Mouse (Mus musculus) stomach, embryonic 16.5 days (tissue): ENCODE results near the gene Mrps10. TPM values are rescaled to one million over a fixed set of nuclear protein-coding genes. Genes with fewer than 3 reads are reported as not detected.

Source experiments
- ATAC-seq: fragments of 200-750 bp; cut with Nextera tagmentation; 2 replicates; pipeline ENCODE4 v1.8.0; 2017; ENCODE audit warnings: moderate number of reproducible peaks, moderate TSS enrichment; ENCODE audit not compliant: insufficient read depth, low FRiP score
- H3K27ac ChIP-seq: fragments of 300-500 bp; sonication (generic); 2 replicates; pipeline ENCODE4 v1.5.1; 2014; ENCODE audit warnings: low read length
- H3K27me3 ChIP-seq: fragments of 300-500 bp; sonication (generic); 2 replicates; pipeline ENCODE4 v1.6.1; 2014; ENCODE audit warnings: low read length, control low read depth, mixed read lengths; ENCODE audit not compliant: control insufficient read depth, insufficient read depth
- H3K36me3 ChIP-seq: fragments of 300-500 bp; sonication (generic); 2 replicates; pipeline ENCODE4 v1.6.1; 2014; ENCODE audit warnings: low read length; ENCODE audit not compliant: control insufficient read depth, insufficient read depth
- H3K4me1 ChIP-seq: fragments of 300-500 bp; sonication (generic); 2 replicates; pipeline ENCODE4 v1.6.1; 2014; ENCODE audit warnings: low read length, control low read depth, mixed read lengths; ENCODE audit not compliant: control insufficient read depth, insufficient read depth
- H3K4me2 ChIP-seq: fragments of 300-500 bp; sonication (generic); 2 replicates; pipeline ENCODE4 v1.6.1; 2014; ENCODE audit warnings: low read depth, low read length, mixed read lengths
- H3K4me3 ChIP-seq: fragments of 300-500 bp; sonication (generic); replicated peaks from 2 replicates; pipeline ENCODE4 v1.5.1; 2014; ENCODE audit warnings: mild to moderate bottlenecking, low read length
- H3K9ac ChIP-seq: fragments of 300-500 bp; sonication (generic); 2 replicates; pipeline ENCODE4 v1.6.1; 2014; ENCODE audit warnings: low read length
- H3K9me3 ChIP-seq: fragments of 300-500 bp; sonication (generic); replicated peaks from 2 replicates; pipeline ENCODE4 v1.6.1; 2016; ENCODE audit warnings: low read length, control low read depth; ENCODE audit not compliant: control insufficient read depth
- WGBS: fragments of 180-500 bp; shearing (Covaris S2); extraction: QIAGEN DNeasy Blood & Tissue Kit; methylation state at CpG from one replicate; pipeline ENCODE4 v1.1.7; 2014; 5-methylcytosine and 5-hydroxymethylcytosine counted together
- polyA plus RNA-seq: library from polyadenylated mRNA; unstranded; fragments of >200 nt; fragmentation: Nextera tagmentation; extraction: Ambion mirVana; gene quantifications from 2 replicates; pipeline ENCODE4 v1.2.1, GENCODE M21; 2015

The Mrps10 gene
- polyA plus RNA-seq, 1 experiment from 2014 or later, result 66.1 TPM

DNA sequence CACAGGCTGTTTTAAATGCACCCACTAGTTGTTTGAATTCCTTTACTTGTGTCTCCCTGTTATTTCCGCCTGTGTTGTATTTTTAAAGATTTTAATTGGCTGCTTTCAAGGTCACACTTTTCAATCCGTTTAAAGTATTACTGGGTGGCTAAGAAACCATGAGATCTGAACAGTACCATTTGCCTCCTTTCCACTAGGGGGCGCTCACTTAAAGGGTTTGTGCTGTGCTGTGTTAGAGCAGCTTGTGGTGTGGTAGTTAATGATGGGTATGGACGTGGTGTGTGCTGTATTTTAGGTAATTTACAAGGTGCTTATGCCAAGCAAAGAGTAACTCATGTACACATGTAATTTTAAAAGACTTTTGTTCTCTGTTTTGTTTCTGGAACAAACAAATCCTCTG lies 2.8 kb downstream of the Mrps10 start:
- WGBS, result 8% methylated on average over 4 of the region's 4 CpGs
- no peak overlapping the region for H3K9ac ChIP-seq
- H3K9me3 ChIP-seq, result no peaks in the 10 kb centered on the region
- no peak overlapping the region for H3K27ac ChIP-seq
- 0 out of 2 replicates have a peak, but pooled peaks cover 8% of the 10 kb centered on the region for H3K36me3 ChIP-seq
- H3K27me3 ChIP-seq, result no peaks in the 10 kb centered on the region
- no peak overlapping the region for H3K4me3 ChIP-seq
- no peak overlapping the region for H3K4me2 ChIP-seq
- ATAC-seq, result 0 out of 2 replicates have a peak, but pooled peaks have one; percentile 57
- no peaks in the 10 kb centered on the region for H3K4me1 ChIP-seq

DNA sequence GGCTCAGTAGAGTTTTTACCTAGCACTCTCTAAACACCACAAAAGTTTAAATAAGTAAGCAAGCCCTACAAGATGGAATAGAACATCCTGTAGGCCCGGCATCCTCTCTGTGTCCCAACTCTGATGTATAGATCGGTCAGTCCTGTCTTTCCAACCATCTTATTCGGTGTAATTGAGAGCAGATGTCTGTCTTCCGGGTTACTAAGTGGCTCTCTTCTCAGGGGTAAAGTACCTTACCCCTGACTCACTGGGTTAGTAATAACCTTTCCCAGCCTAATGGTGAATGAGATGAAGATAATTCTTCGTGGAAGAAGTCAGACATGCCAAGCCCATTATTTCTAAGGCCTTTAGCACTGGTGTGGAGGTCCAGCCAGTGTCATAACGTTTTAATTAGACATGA lies 5.3 kb downstream of the Mrps10 start:
- Histone ChIP-seq H3K4me2 (no peak overlapping the region), H3K4me1 (no peaks in the 10 kb centered on the region), H3K27me3 (no peaks in the 10 kb centered on the region), H3K9me3 (no peaks in the 10 kb centered on the region), H3K4me3 (no peak overlapping the region), H3K27ac (no peak overlapping the region), H3K36me3 (0 out of 2 replicates have a peak, but pooled peaks cover 11% of the 10 kb centered on the region), H3K9ac (no peak overlapping the region)
- 80% methylated on average over 6 of the region's 6 CpGs for WGBS
- no peak for ATAC-seq

DNA sequence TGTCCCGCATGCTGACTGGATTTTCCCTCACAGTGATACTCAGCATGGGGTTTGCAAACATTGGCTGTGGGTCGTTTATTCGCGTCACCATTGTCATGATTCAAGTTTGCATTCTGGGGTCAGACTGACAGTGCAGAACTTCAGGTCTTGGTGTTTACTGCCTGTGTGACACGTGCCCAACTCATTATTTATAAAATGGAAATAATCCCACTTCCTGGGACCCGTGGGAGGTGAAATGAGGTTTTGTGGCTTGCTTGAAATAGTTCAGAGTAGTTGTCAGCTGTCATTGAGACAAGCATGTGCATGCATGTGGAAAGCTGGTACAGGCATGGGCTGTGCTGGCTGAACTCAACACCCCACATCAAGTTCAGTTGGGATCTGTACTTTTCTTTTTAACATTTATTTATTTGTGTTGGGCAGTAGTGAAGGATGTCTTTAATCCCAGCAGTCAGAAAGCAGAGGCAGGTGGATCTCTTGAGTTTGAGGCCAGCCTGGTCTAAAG lies 8.1 kb downstream of the Mrps10 start:
- whole genome bisulfite sequencing, result 87% methylated on average over 6 of the region's 6 CpGs
- H3K4me2 ChIP-seq, result no peak overlapping the region
- H3K4me3 ChIP-seq, result no peak overlapping the region
- no peak overlapping the region for H3K9ac ChIP-seq
- H3K27ac ChIP-seq, result no peak overlapping the region
- no peaks in the 10 kb centered on the region for H3K4me1 ChIP-seq
- H3K36me3 ChIP-seq, result 0 out of 2 replicates have a peak, but pooled peaks cover 11% of the 10 kb centered on the region
- ATAC-seq, result no peak
- H3K27me3 ChIP-seq, result no peaks in the 10 kb centered on the region
- no peaks in the 10 kb centered on the region for H3K9me3 ChIP-seq

DNA sequence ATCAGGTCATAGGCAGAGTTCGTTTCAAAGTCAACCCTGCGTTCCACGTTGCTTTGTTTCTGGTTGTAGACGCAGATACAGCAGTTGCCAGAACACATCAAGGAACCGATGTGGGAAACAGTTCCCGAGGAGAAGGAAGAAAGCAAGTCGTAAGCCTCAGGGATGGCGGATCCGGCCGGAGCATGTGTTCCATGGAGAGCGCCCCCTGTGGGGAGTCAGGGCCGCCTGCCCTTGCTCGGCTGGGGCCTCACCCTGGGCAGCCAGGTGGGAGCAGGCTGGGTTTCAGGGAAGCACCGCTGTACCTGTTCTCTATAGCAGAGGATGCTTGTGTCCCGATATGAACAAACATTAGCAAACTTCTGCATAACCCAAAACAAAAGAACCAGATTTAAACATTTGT lies 9.4 kb downstream of the Mrps10 start:
- no peak overlapping the region for H3K27ac ChIP-seq
- no peak overlapping the region for H3K4me3 ChIP-seq
- H3K27me3 ChIP-seq, result no peaks in the 10 kb centered on the region
- H3K9me3 ChIP-seq, result no peaks in the 10 kb centered on the region
- 80% methylated on average over 15 of the region's 15 CpGs for WGBS
- no peak overlapping the region for H3K9ac ChIP-seq
- no peak overlapping the region for H3K4me2 ChIP-seq
- H3K36me3 ChIP-seq, result 0 out of 2 replicates have a peak, but pooled peaks cover 11% of the 10 kb centered on the region
- ATAC-seq, result no peak
- no peaks in the 10 kb centered on the region for H3K4me1 ChIP-seq

DNA sequence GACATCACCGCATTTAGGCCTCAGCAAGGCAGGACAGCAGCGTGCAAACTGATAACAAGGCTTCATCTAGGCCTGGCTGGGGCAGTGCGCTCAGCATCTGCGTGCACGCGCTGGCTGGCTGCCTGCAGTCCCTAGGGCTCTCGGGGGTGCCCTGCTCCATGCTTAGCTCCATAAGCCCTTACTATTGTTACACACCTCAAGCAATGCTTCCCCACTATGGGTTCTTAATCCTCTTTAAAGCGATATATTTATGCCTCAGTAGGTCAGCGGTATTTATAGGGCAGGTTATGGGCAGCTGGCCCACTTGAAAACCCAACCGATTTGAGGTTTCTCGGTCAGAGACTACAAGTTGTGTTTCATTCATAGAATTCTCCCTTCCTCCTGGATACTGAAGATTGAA lies 13.2 kb downstream of the Mrps10 start:
- ATAC-seq, result no peak
- H3K27me3 ChIP-seq, result no peaks in the 10 kb centered on the region
- H3K27ac ChIP-seq, result no peak overlapping the region
- no peak overlapping the region for H3K4me2 ChIP-seq
- 0 out of 2 replicates have a peak, but pooled peaks cover 3% of the 10 kb centered on the region for H3K9me3 ChIP-seq
- 0 out of 2 replicates have a peak, but pooled peaks cover 6% of the 10 kb centered on the region for H3K36me3 ChIP-seq
- no peak overlapping the region for H3K9ac ChIP-seq
- H3K4me1 ChIP-seq, result no peaks in the 10 kb centered on the region
- WGBS, result 90% methylated on average over 11 of the region's 11 CpGs
- no peak overlapping the region for H3K4me3 ChIP-seq

DNA sequence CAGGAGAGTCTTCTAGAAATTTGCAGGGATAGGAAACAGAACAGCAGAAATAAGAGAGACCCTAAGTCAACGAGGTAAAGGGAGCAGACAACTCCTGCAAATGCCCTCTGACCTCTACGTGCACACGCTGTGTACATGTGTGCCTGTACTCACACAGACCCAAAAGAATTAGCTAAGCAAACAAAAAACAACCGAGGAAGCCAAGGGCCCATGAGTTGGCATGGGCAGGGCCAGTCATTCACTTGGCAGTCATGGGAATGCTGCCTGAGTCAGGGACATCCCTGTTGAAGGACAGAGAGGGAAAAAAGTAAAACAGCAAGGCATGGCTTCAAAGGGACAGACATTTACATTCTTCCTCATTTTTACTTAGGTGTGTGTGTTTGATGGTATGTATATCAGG lies 14.6 kb downstream of the Mrps10 start:
- Histone ChIP-seq H3K36me3 (0 out of 2 replicates have a peak, but pooled peaks cover 6% of the 10 kb centered on the region), H3K4me1 (no peaks in the 10 kb centered on the region), H3K27ac (no peak overlapping the region), H3K4me3 (no peak overlapping the region), H3K4me2 (no peak overlapping the region), H3K9me3 (0 out of 2 replicates have a peak, but pooled peaks cover 3% of the 10 kb centered on the region), H3K27me3 (no peaks in the 10 kb centered on the region), H3K9ac (no peak overlapping the region)
- ATAC-seq, result no peak
- WGBS, result 80% methylated on average over 4 of the region's 4 CpGs

DNA sequence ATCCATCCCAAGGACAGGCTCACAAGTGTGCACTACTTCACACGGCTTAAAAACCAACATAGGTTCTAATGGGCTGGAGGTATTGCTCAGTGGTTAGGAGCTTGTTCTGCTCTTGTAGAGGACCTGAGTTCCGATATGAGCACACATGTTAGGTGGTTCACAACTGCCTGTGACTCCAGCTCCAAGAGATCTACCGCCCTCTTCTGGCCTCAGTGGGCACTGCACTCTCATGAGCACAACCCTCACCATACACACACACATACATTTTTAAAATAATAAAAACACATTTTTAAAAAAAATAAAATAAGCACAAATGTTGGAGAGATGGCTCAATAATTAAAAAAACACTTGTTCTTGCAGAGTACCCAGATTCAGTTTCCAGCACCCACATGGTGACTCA lies 15.4 kb downstream of the Mrps10 start:
- Histone ChIP-seq H3K27ac (no peak overlapping the region), H3K27me3 (no peaks in the 10 kb centered on the region)
- 88% methylated on average over 3 of the region's 3 CpGs for WGBS

DNA sequence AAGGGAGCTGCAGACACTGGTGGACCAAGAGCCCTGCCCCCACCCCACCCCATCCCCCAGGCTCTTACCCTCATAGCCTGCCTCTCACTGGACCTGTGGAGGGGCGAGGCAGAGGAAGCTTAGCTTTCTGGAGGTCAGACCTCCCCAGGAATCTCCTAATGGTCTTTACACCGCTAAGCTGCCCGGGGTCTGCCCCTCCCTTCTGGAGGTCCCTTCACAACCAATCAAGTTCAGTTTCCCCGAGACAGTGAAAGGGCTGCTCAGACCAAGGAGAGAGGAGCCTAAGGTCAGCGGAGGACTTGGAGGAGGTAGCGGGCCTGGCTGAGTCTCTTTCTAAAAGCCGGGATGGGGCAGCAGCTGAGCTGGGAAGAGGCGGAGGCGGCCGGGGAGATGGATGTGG lies 16.5 kb downstream of the Mrps10 start, which contains the start of gene Guca1b:
Gene Guca1b, plus strand, starts transcription at position 249 of the 400 bp plus-strand sequence.
- Histone ChIP-seq H3K27me3 (no peaks in the 10 kb centered on the region), H3K9ac (no peak within 1 kb of the TSS), H3K4me2 (no peak within 1 kb of the TSS), H3K4me3 (no peak within 1 kb of the TSS), H3K36me3 (0 out of 2 replicates have a peak, but pooled peaks cover 3% of the 10 kb centered on the region), H3K9me3 (0 out of 2 replicates have a peak, but pooled peaks cover 3% of the 10 kb centered on the region), H3K27ac (no peak within 1 kb of the TSS), H3K4me1 (no peaks in the 10 kb centered on the region)
- 31% methylated on average over 10 of the region's 10 CpGs for WGBS
- no peak for ATAC-seq

More for the DNA sequence above, 15.4 kb downstream of the Mrps10 start:
- H3K36me3 ChIP-seq, result 0 out of 2 replicates have a peak, but pooled peaks cover 3% of the 10 kb centered on the region
- H3K4me3 ChIP-seq, result no peak overlapping the region
- no peaks in the 10 kb centered on the region for H3K4me1 ChIP-seq
- H3K9me3 ChIP-seq, result 0 out of 2 replicates have a peak, but pooled peaks cover 3% of the 10 kb centered on the region
- no peak overlapping the region for H3K9ac ChIP-seq
- ATAC-seq, result no peak
- no peak overlapping the region for H3K4me2 ChIP-seq

DNA sequence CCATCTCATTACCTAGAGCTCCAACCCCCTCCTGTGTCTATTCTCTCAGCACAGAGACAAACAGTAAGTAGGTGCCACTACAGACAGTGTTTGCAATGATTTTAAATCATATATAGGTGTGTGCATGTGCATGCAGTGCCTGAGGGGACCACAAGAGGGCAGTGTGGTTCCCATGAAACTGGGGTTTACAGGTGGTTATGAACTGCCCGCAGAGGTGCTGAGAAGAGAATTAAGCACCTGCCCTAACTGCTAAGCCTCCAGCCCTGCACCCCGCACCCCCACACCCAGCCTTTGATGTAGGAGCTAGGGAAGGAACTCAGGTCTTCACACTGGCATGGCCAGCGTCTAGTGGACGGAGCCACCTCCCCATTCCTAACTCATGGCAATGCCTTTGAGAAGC lies 18.0 kb downstream of the Mrps10 start:
- H3K27me3 ChIP-seq, result no peaks in the 10 kb centered on the region
- H3K4me3 ChIP-seq, result no peak overlapping the region
- no peak overlapping the region for H3K4me2 ChIP-seq
- peak; percentile 33; the same call in 1 of the 2 replicates for ATAC-seq
- no peak overlapping the region for H3K9ac ChIP-seq
- H3K27ac ChIP-seq, result no peak overlapping the region
- 0 out of 2 replicates have a peak, but pooled peaks cover 3% of the 10 kb centered on the region for H3K36me3 ChIP-seq
- H3K4me1 ChIP-seq, result no peaks in the 10 kb centered on the region
- 54% methylated on average over 4 of the region's 4 CpGs for WGBS
- H3K9me3 ChIP-seq, result 0 out of 2 replicates have a peak, but pooled peaks cover 3% of the 10 kb centered on the region
